Mouse (Mus musculus) CH12.LX (cell line): ENCODE measurements around the gene Klf15.

Experiments used
- CHD1 ChIP-seq: IDR thresholded peaks from 2 replicates; pipeline ENCODE4 v1.6.1; 2012; ENCODE audit warnings: low read depth, low read length, improper control_type of control experiment, inconsistent platforms
- CTCF ChIP-seq, 2 experiments: IDR thresholded peaks in 1 of 2; conservative IDR thresholded peaks in 1 of 2; 2 replicates each; pipeline ENCODE4 v1.5.1; 2011 to 2012; ENCODE audit warnings: low read depth in 2 of 2, low read length in 2 of 2, improper control_type of control experiment in 1 of 2, inconsistent platforms in 1 of 2, mild to moderate bottlenecking in 1 of 2, moderate library complexity in 1 of 2
- HCFC1 ChIP-seq: IDR thresholded peaks from 2 replicates; pipeline ENCODE4 v1.6.1; 2012; ENCODE audit warnings: low read depth, mild to moderate bottlenecking, inconsistent platforms, low read length, improper control_type of control experiment
- MAX ChIP-seq: IDR thresholded peaks from 2 replicates; pipeline ENCODE4 v1.6.1; 2011; ENCODE audit warnings: low read length, improper control_type of control experiment

DNA sequence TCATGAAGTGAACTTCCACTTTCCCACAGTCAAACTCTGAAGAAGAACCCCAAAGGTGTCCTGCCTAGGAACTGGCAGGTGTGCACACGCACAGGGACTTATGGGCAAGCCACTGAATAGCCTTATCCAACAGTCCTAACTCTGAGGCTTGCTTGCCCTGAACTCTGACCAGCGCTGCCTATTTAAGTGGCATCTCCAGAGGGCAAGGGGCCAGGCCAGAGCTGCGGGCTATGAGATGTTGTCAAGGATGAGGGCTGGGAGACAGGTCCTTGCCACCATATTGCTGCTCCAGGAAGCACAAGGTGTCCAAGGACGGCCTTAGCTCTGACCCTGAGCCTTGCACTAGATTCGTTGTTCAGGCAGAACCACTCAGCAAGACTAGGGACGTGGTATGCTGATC is 6.7 kb downstream of the Klf15 start:
- TF ChIP-seq CTCF (conservative IDR thresholded peaks at IDR 0.05 in 1 of 2, IDR thresholded peaks at IDR 0.05 in 1 of 2; ENCODE audit: low read depth in 2 of 2, low read length in 2 of 2) = no peak
- TF ChIP-seq HCFC1 = no peak
- no peak for TF ChIP-seq MAX
- TF ChIP-seq CHD1 = no peak
